Mouse (Mus musculus) lung, postnatal 0 days (tissue): ENCODE measurements around the gene Zfp740. TPM values are rescaled to one million over a fixed set of nuclear protein-coding genes. Genes with fewer than 3 reads are reported as not detected.

Experiments
- ATAC-seq: fragments of 200-750 bp; cut with Nextera tagmentation; 2 replicates; pipeline ENCODE4 v1.8.0; 2017; ENCODE audit warnings: moderate library complexity
- DNase-seq: peaks from one replicate; pipeline ENCODE4 v3.0.0-alpha.2; 2016; ENCODE audit warnings: low spot score
- H3K27ac ChIP-seq: fragments of 300-500 bp; sonication (generic); 2 replicates; pipeline ENCODE4 v1.5.1; 2014; ENCODE audit warnings: antibody characterized with exemption, mild to moderate bottlenecking, low read length, mixed read lengths
- H3K27me3 ChIP-seq: fragments of 300-500 bp; sonication (generic); replicated peaks from 2 replicates; pipeline ENCODE4 v1.6.1; 2014; ENCODE audit warnings: low read length, mixed read lengths; ENCODE audit not compliant: insufficient read depth
- H3K36me3 ChIP-seq: fragments of 300-500 bp; sonication (generic); 2 replicates; pipeline ENCODE4 v1.6.1; 2014; ENCODE audit warnings: low read length, mixed read lengths; ENCODE audit not compliant: insufficient read depth
- H3K4me1 ChIP-seq: fragments of 300-500 bp; sonication (generic); 2 replicates; pipeline ENCODE4 v1.6.1; 2014; ENCODE audit warnings: antibody characterized with exemption, low read depth, low read length, mixed read lengths; ENCODE audit not compliant: insufficient read depth
- H3K4me2 ChIP-seq: fragments of 300-500 bp; sonication (generic); replicated peaks from 2 replicates; pipeline ENCODE4 v1.6.1; 2014; ENCODE audit warnings: low read depth, mild to moderate bottlenecking, low read length, moderate library complexity, mixed read lengths
- H3K4me3 ChIP-seq: fragments of 300-500 bp; sonication (generic); 2 replicates; pipeline ENCODE4 v1.5.1; 2014; ENCODE audit warnings: low read depth, low read length
- H3K9ac ChIP-seq: fragments of 300-500 bp; sonication (generic); replicated peaks from 2 replicates; pipeline ENCODE4 v1.6.1; 2014; ENCODE audit warnings: low read depth, mild to moderate bottlenecking
- H3K9me3 ChIP-seq: fragments of 300-500 bp; sonication (generic); 2 replicates; pipeline ENCODE4 v1.6.1; 2016; ENCODE audit warnings: low read length, mixed read lengths
- CTCF ChIP-seq: IDR thresholded peaks from 2 replicates; pipeline ENCODE4 v1.5.1; 2016; ENCODE audit warnings: antibody characterized with exemption, mild to moderate bottlenecking
- EP300 ChIP-seq: IDR thresholded peaks from 2 replicates; pipeline ENCODE4 v1.6.1; 2016; ENCODE audit warnings: antibody characterized with exemption, mild to moderate bottlenecking, control low read depth
- WGBS: fragments of 180-500 bp; shearing (Covaris S2); extraction: QIAGEN DNeasy Blood & Tissue Kit; methylation state at CpG from one replicate; pipeline ENCODE4 v1.1.7; 2014; 5-methylcytosine and 5-hydroxymethylcytosine counted together
- polyA plus RNA-seq: library from polyadenylated mRNA; unstranded; fragments of >200 nt; fragmentation: Nextera tagmentation; extraction: Ambion mirVana; gene quantifications from 2 replicates; pipeline ENCODE4 v1.2.1, GENCODE M21; 2015

Gene Zfp740
- polyA plus RNA-seq, 1 experiment from 2014 or later: 31.9 TPM

- no peak for TF ChIP-seq EP300
- no peak for TF ChIP-seq CTCF
- peaks cover 35% of the 10 kb centered on the region; the same call in 1 of the 2 replicates for H3K36me3 ChIP-seq
- no peak for DNase-seq
- H3K27me3 ChIP-seq: no peaks in the 10 kb centered on the region
- H3K9ac ChIP-seq: no peak overlapping the region
- no peak overlapping the region for H3K27ac ChIP-seq
- ATAC-seq: no peak
- H3K9me3 ChIP-seq: no peaks in the 10 kb centered on the region
- H3K4me3 ChIP-seq: no peak overlapping the region
- no peak overlapping the region for H3K4me2 ChIP-seq
- H3K4me1 ChIP-seq: peaks cover 19% of the 10 kb centered on the region; the same call in 1 of the 2 replicates
- 71% methylated on average over 9 of the region's 9 CpGs for WGBS
These were observed 5.1 kb downstream of the Zfp740 start for GRCm38 (mm10) chr15:102208092-102208561.

DNA sequence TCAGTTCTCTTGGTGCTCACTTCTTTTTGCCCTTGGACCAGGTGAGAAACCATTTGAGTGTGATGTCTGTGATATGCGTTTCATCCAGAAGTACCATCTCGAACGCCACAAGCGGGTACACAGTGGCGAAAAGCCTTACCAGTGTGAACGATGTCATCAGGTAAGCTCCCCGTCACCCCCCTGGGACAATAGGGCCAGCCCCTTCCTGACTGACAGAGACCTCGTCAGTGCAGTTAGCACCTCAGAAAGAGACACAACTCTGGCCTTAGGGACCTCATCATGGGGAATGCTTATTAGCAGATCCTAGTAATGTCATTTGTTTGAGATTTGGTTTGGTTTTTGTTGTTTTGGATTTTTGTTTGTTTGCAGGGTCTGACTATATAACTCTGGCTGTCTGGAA, 6.1 kb downstream of the Zfp740 start:
- H3K4me3 ChIP-seq: no peak overlapping the region
- WGBS: 89% methylated on average over 8 of the region's 8 CpGs
- no peak overlapping the region for H3K27ac ChIP-seq
- H3K27me3 ChIP-seq: no peaks in the 10 kb centered on the region
- H3K9ac ChIP-seq: no peak overlapping the region
- no peak for TF ChIP-seq CTCF
- no peak for TF ChIP-seq EP300
- H3K4me2 ChIP-seq: no peak overlapping the region
- H3K4me1 ChIP-seq: peaks cover 19% of the 10 kb centered on the region; the same call in 1 of the 2 replicates
- DNase-seq: no peak
- no peaks in the 10 kb centered on the region for H3K9me3 ChIP-seq
- no peak for ATAC-seq
- peaks cover 41% of the 10 kb centered on the region; the same call in 1 of the 2 replicates for H3K36me3 ChIP-seq

- no peak for DNase-seq
These were observed 7.8 kb downstream of the Zfp740 start for GRCm38 (mm10) chr15:102210816-102211215.

GRCm38 (mm10) chr15:102211895-102212294, 8.8 kb downstream of the Zfp740 start:
- TF ChIP-seq EP300: no peak
- TF ChIP-seq CTCF: no peak
- Histone ChIP-seq H3K4me2 (no peak overlapping the region), H3K27me3 (no peaks in the 10 kb centered on the region), H3K9ac (no peak overlapping the region), H3K36me3 (peaks cover 40% of the 10 kb centered on the region; the same call in 1 of the 2 replicates), H3K9me3 (no peaks in the 10 kb centered on the region), H3K27ac (no peak overlapping the region), H3K4me3 (no peak overlapping the region), H3K4me1 (0 out of 2 replicates have a peak, but pooled peaks cover 7% of the 10 kb centered on the region)
- DNase-seq: no peak
- ATAC-seq: no peak
- WGBS: 67% methylated on average over 6 of the region's 6 CpGs

More at GRCm38 (mm10) chr15:102210816-102211215, 7.8 kb downstream of the Zfp740 start:
- H3K4me1 ChIP-seq: 0 out of 2 replicates have a peak, but pooled peaks cover 10% of the 10 kb centered on the region
- H3K4me3 ChIP-seq: no peak overlapping the region
- H3K27me3 ChIP-seq: no peaks in the 10 kb centered on the region
- no peak for ATAC-seq
- TF ChIP-seq EP300 (no peak), CTCF (no peak)
- WGBS: 90% methylated on average over 4 of the region's 4 CpGs
- H3K4me2 ChIP-seq: no peak overlapping the region
- H3K27ac ChIP-seq: no peak overlapping the region
- H3K9me3 ChIP-seq: no peaks in the 10 kb centered on the region
- no peak overlapping the region for H3K9ac ChIP-seq
- peaks cover 41% of the 10 kb centered on the region; the same call in 1 of the 2 replicates for H3K36me3 ChIP-seq

DNA sequence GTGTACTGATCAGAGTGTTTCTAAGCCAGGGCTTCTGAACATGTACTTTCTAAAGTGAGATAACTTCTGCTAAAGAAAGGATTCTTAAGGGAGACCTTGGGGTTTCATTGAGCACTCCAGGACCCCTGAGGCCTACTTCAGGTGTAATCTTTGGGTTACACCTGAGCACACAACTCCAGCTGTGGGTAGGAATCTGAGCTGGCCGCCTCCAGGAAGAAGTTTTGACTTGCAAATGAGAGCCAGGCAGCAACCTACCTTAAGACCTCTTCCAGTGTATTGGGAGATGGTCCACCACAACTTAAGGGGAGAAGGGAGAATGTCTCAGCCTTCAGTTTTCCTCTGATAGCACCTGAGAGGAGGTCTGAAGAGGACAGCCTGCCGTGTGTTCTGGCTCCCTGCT, 11.1 kb downstream of the Zfp740 start:
- TF ChIP-seq EP300 (no peak), CTCF (no peak)
- no peak for ATAC-seq
- no peaks in the 10 kb centered on the region for H3K9me3 ChIP-seq
- H3K4me1 ChIP-seq: no peaks in the 10 kb centered on the region
- WGBS: 55% methylated on average over 2 of the region's 2 CpGs
- H3K4me3 ChIP-seq: no peak overlapping the region
- H3K27me3 ChIP-seq: no peaks in the 10 kb centered on the region
- no peak overlapping the region for H3K9ac ChIP-seq
- H3K4me2 ChIP-seq: no peak overlapping the region
- no peak for DNase-seq
- H3K36me3 ChIP-seq: peaks cover 24% of the 10 kb centered on the region; the same call in 1 of the 2 replicates
- no peak overlapping the region for H3K27ac ChIP-seq

GRCm38 (mm10) chr15:102215624-102216023, 12.6 kb downstream of the Zfp740 start:
- DNase-seq: no peak
- H3K9ac ChIP-seq: no peak overlapping the region
- 79% methylated on average over 6 of the region's 6 CpGs for WGBS
- peaks cover 24% of the 10 kb centered on the region; the same call in 1 of the 2 replicates for H3K36me3 ChIP-seq
- H3K9me3 ChIP-seq: no peaks in the 10 kb centered on the region
- H3K4me3 ChIP-seq: no peak overlapping the region
- TF ChIP-seq EP300 (no peak), CTCF (no peak)
- no peak for ATAC-seq
- no peak overlapping the region for H3K27ac ChIP-seq
- no peak overlapping the region for H3K4me2 ChIP-seq
- no peaks in the 10 kb centered on the region for H3K27me3 ChIP-seq
- H3K4me1 ChIP-seq: no peaks in the 10 kb centered on the region
